Mouse (Mus musculus) spleen, adult 2 months (tissue): ENCODE results near the gene BC034090.

Experiments
- CTCF ChIP-seq: fragments of 200-500 bp; IDR thresholded peaks from 2 replicates; pipeline ENCODE4 v1.5.1; 2011; ENCODE audit warnings: mild to moderate bottlenecking, inconsistent platforms; ENCODE audit not compliant: insufficient read depth, insufficient read length, insufficient replicate concordance; ENCODE audit errors: extremely low read depth
- POLR2A ChIP-seq: fragments of 200-500 bp; IDR thresholded peaks from 2 replicates; pipeline ENCODE4 v1.6.1; 2011; ENCODE audit warnings: low read depth, low read length, inconsistent platforms

GRCm38 (mm10) chr1:155283808-155284207 lies 39.6 kb upstream of the BC034090 start:
- no peak for TF ChIP-seq CTCF
- no peak for TF ChIP-seq POLR2A
